Mouse (Mus musculus): ENCODE results near the gene Cep68.

Gene Cep68

DNA sequence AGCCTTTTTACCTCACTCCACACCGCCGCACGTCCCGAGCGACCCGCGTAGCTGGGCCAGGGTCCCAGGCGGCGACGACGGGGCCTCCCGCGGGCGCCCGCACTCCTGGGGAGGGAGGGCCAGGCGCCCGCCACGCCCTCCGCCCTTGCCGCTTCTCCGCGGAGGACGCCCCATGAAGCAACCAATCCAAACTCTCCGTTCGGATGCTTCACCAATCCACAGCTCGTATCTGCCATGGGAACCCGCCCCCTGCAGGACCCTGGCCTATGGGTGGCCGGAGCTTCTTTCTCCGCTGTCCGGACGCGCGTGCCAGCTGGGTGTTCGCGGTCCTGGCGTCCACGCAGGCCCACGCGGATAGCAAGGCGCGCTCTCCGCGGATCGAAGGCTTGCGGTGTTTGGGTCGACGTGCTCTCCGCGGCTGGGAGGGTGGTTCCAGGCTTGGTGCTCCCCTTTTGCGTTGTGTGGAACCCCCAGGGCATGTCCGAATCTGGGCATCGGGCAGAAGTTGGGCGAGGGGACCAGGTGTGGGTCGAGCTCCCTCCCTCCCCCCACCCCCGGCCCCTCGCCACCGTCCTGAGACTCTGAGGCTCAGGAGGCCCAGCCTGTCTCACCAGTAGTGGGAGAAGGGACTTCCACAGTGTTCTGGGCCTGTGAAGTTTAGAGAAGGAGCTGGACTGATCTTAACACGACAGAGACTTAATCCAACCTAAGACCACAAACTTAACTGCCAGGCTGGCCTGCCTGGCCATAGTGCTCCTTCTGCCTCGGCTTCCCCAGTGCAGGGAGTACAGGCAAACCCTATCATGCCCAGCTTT, at the start of gene Cep68:
Gene Cep68, minus strand, starts transcription at position 134 of the 815 bp plus-strand sequence.
- in situ Hi-C loops (cut with MboI; ENCODE audit: low sequenced_read_pairs): no loop called here

DNA sequence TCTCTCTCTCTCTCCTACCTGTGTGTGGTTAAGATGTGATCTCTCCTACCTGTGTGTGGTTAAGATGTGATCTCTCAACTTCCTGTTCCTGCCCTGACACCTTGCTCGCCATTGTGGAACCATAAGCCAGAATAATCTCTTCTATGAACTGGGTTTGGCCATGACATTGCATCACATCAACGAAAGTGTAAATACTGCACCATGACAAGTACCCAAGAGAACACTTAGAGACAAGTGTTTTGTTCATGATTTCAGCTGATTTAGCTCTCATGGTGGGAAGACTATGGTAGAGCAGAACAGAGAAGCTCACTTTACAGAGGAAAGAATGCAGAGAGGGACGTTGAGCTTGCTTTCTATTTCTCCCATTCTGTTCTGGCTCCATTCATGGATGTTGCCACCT, 35.2 kb upstream of the Cep68 start:
- in situ Hi-C loops (cut with MboI; ENCODE audit: low sequenced_read_pairs): no loop called here

GRCm38 (mm10) chr11:20282601-20283219, 33.5 kb upstream of the Cep68 start:
- in situ Hi-C loops (cut with MboI; ENCODE audit: low sequenced_read_pairs): no loop called here

DNA sequence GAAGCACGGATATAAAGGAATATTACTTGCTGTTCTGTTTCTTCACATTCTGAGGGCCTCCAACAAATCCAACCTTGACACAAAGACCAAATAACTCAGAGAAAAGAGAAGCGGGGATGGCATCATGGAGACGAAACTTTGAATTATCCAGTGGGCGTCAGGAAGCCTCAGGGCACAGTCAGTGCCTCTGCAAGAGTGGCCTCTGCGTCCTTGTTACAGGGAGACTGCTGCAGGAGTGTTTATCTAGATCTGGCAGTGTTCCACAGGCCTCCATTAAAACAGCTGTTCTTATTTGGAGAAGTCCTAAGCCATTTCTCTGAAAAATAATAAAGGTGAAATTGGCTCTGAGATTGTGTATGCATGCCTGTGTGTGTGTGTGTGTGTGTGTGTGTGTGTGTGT, 31.8 kb upstream of the Cep68 start:
- in situ Hi-C loops (cut with MboI; ENCODE audit: low sequenced_read_pairs): no loop called here

DNA sequence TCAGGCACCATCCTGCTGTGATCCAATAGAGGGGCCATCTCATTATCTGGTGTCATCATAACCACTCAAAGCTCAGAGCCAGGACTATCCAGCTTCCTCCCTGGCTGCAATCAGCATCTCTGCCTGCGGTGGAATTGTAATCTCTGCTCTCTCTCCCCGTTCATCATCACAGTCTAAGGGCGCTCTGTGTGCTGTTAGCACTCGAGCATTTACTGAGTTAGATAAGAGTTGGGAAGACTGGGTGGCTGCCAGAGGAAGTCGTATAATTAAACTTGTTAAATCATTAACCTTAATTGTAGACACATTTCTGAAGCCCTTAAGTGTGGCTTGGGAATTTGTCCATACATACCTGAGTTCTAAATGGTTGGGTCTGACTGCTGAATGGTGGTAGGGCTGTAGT, 29.5 kb upstream of the Cep68 start:
- in situ Hi-C loops (cut with MboI; ENCODE audit: low sequenced_read_pairs): no loop called here

GRCm38 (mm10) chr11:20277106-20277505, 27.9 kb upstream of the Cep68 start:
- in situ Hi-C loops (cut with MboI; ENCODE audit: low sequenced_read_pairs): no loop called here

DNA sequence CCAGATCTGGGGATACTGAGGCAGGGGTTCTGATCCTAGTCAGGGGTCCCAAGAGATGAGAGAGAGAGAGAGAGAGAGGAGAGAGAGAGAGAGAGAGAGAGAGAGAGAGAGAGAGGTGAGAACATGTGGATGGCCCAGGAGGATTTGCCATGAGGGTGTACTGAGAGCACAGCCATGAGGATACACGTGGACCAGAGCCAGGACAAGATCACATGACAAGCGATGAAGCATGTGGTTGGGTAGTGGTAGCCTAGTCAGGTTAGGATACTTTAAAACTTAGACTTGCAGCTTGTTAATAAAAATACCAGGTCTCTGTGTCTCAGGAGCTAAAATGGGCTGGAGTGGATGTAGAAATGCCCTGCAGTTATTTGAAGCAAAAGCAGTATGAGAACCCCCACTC, 26.7 kb upstream of the Cep68 start:
- in situ Hi-C loops (cut with MboI; ENCODE audit: low sequenced_read_pairs): no loop called here

DNA sequence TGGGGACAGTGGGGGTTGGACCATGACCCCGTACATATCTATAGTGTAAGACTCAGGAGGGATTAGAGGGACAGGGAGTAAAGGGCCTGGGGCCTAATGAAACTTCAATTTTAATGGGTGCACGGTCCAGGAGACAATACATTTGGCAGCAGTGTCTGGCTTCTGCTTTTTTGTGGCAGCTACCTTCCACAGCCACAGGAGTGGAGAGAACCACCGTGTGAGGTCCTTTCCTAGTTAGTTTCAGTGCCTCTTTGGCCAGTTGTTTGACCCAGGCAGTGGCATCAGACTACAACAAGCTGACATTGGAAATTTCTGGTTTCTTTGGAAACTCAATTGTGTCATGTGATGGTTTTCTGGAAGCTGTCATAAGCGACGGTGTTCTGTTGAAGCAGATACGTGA, 20.7 kb upstream of the Cep68 start:
- in situ Hi-C loops (cut with MboI; ENCODE audit: low sequenced_read_pairs): loop anchor here (5.0 kb wide), 1 partner anchor 127 kb away; no protein-coding TSS in a partner anchor

- in situ Hi-C loops (cut with MboI; ENCODE audit: low sequenced_read_pairs): no loop called here
Observed at GRCm38 (mm10) chr11:20262628-20263380, 13.6 kb upstream of the Cep68 start.

GRCm38 (mm10) chr11:20254791-20255190, 5.6 kb upstream of the Cep68 start:
- in situ Hi-C loops (cut with MboI; ENCODE audit: low sequenced_read_pairs): no loop called here

GRCm38 (mm10) chr11:20253088-20253487, 3.9 kb upstream of the Cep68 start:
- in situ Hi-C loops (cut with MboI; ENCODE audit: low sequenced_read_pairs): no loop called here

- in situ Hi-C loops (cut with MboI; ENCODE audit: low sequenced_read_pairs): no loop called here
Observed at GRCm38 (mm10) chr11:20250476-20251178, 1.4 kb upstream of the Cep68 start.

- in situ Hi-C loops (cut with MboI; ENCODE audit: low sequenced_read_pairs): no loop called here
Observed at GRCm38 (mm10) chr11:20248840-20249239, 389 bp downstream of the Cep68 start.

- in situ Hi-C loops (cut with MboI; ENCODE audit: low sequenced_read_pairs): no loop called here
Observed at GRCm38 (mm10) chr11:20248277-20248676, 952 bp downstream of the Cep68 start.

- in situ Hi-C loops (cut with MboI; ENCODE audit: low sequenced_read_pairs): no loop called here
Observed at GRCm38 (mm10) chr11:20247146-20247855, 1.9 kb downstream of the Cep68 start.

DNA sequence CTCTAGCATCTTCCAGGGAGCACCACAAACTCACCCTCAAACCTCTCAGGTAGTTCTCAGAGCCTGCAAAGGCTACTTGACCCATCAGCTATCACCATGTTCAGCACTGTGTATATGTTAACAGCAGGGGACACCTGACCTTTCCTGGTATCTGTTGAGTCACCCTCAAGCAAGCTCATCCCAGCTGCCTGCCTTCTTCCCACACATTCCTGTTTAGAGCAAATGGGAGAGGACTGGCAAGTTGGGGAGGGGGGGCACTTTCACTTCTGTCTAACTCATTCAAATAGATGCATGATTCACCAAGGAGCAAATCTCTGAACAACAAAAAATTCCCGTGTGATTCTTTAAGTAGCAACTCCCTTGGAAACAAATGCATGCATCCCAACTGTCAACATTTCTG, 2.6 kb downstream of the Cep68 start:
- in situ Hi-C loops (cut with MboI; ENCODE audit: low sequenced_read_pairs): no loop called here

DNA sequence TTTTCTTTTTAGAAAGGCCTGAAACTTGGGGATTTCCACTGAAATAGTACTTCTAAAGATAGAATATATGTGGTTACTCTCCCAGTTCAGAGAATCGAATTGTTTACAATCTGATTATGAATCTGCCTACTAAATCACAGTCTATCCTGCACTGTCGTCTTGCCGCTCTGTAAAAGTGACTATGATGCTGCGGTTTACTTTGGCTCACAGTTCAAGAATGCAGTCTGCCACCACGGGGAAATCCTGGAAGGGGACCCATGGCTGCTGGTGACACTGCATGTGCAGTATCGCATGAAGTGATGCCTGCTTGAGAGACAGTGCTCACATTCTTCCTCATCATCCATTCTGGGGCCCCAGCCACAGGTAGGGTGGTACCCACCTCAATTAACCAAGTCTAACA, 3.9 kb downstream of the Cep68 start:
- in situ Hi-C loops (cut with MboI; ENCODE audit: low sequenced_read_pairs): no loop called here

DNA sequence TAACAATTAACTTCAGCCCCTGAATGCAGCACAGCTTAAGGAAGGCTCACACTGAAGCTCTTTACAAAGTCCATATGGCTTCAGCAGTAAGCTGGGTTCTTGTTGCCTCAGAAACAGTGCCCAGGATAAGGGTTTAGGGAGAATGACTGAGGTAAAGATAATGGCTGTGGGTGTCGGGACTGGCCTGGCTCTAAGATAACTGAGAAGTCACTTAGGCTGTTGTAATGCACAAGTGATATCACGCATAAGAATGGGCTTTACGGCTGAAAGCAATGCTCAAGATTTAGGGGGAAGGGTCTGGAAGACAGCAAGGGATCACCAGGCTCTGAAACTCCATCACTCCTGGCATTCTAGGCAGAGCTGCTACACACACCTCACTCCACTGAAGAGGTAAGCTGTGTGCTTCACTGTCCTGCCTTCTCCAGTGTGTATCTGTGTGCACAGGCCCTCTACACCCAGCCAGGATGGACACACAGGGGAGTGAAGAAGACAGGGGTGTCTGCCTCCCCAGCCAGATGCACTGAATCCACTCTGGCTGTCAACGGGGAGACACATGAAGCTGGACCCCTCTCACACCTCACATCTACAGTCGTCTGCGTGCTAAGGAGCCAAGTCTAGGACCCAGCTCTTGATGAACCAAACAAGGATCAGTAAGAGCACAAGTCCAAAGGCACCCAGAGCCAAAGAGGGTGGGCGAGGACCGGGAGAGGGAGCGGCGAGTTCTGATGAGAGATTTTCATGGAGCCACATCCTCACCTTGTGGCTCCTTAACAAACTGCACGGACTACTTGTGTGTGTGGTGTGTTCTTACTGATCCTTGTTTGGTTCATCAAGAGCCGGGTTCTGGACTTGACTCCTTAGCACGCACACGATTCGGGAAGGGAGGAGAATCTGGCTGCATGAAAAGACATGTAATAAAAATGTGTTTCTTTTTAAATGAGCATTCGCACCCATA, 4.6 kb downstream of the Cep68 start:
- in situ Hi-C loops (cut with MboI; ENCODE audit: low sequenced_read_pairs): no loop called here

- in situ Hi-C loops (cut with MboI; ENCODE audit: low sequenced_read_pairs): no loop called here
Observed at GRCm38 (mm10) chr11:20243214-20243913, 5.9 kb downstream of the Cep68 start.

Measured in CH12F3 (cell line).